Mouse (Mus musculus) embryonic fibroblast, embryonic 13.5 days (primary cell): ENCODE measurements around the gene Psmb3. TPM values are rescaled to one million over a fixed set of nuclear protein-coding genes. Genes with fewer than 3 reads are reported as not detected.
A peak's percentile ranks its signal among the peaks of the same experiment; 100 is the strongest.

Experiments
- H3K27ac ChIP-seq: 2 replicates; pipeline ENCODE4 v1.5.1; 2012; ENCODE audit warnings: low read length, control low read depth, inconsistent platforms; ENCODE audit not compliant: insufficient read depth
- H3K4me1 ChIP-seq: 2 replicates; pipeline ENCODE4 v1.6.1; 2011; ENCODE audit warnings: low read length; ENCODE audit not compliant: control insufficient read depth, insufficient read depth
- H3K4me3 ChIP-seq: 2 replicates; pipeline ENCODE4 v1.5.1; 2011; ENCODE audit warnings: mild to moderate bottlenecking, control low read depth, low read length; ENCODE audit not compliant: insufficient read depth
- CTCF ChIP-seq: IDR thresholded peaks from 2 replicates; pipeline ENCODE4 v1.5.1; 2011; ENCODE audit warnings: mild to moderate bottlenecking, control low read depth, low read length, moderate library complexity, borderline replicate concordance; ENCODE audit not compliant: insufficient read depth
- POLR2A ChIP-seq: IDR thresholded peaks from 2 replicates; pipeline ENCODE4 v1.6.1; 2011; ENCODE audit warnings: low read depth, mild to moderate bottlenecking, control low read depth, low read length, moderate library complexity
- polyA plus RNA-seq: library from polyadenylated mRNA; stranded (reverse); fragments of >200 nt; gene quantifications from 2 replicates; pipeline ENCODE4 v1.2.4, GENCODE M21; 2011; ENCODE audit warnings: low read depth; ENCODE audit not compliant: missing spikeins, insufficient read length

The Psmb3 gene
- polyA plus RNA-seq, 1 experiment, result 229 TPM

DNA sequence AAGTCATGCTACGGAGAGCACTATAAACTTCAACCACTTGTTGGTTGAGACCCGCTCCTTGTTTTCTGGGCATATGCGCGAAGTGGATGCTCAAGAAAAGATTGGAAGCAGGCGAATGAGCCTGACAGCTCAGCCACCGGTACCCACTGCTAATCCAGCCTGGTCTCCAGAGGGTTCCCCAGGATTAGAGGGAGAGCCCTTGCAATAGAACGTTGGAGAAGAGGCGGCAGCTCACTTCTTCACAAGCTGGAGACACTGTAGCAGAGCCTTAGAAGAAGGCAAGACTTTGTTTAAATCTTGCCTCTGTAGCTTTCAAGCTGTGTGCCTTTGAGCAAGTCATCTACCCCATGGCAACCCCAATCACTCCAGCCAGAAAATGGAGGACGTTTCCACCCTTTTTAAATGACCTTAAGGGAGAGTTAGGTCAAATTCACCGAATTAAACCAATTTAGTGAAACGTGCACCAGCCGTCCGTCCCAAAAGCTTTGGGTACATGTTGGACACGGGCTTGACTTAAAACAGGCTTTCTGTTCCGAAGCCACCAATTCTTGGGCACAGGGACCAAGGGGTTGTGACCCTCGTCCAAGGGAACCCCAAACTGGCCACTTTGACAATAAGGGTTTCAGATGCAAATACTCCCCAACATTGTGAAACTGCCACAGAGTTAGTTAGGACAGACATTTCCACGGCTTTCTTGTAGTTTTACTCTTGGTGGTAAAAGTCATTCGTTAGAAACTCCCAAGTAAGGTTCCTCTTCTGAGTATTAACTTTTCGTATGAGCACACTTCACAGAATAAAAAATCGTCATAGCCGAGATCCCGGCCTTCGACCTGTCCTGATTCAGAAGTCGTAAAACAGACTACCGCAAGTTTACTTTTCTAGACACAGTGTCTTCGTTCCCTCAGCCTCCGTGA is 42.2 kb upstream of the Psmb3 start:
- Histone ChIP-seq H3K27ac (no peak overlapping the region; the same call in 1 of the 2 replicates), H3K4me1 (peaks cover 6% of the 10 kb centered on the region), H3K4me3 (peak overlapping the region; percentile 63)
- TF ChIP-seq POLR2A (no peak; the same call in 1 of the 2 replicates), CTCF (no peak)

GRCm38 (mm10) chr11:97661648-97662133 is 41.5 kb upstream of the Psmb3 start:
- H3K4me3 ChIP-seq, result peak overlapping the region; percentile 6
- peaks cover 6% of the 10 kb centered on the region for H3K4me1 ChIP-seq
- no peak overlapping the region for H3K27ac ChIP-seq
- TF ChIP-seq CTCF, result no peak
- TF ChIP-seq POLR2A, result no peak

- H3K27ac ChIP-seq, result no peak overlapping the region
- H3K4me1 ChIP-seq, result peaks cover 6% of the 10 kb centered on the region; the same call in 1 of the 2 replicates
- TF ChIP-seq POLR2A (no peak), CTCF (no peak)
- H3K4me3 ChIP-seq, result peak overlapping the region; percentile 42
These were observed 40.8 kb upstream of the Psmb3 start for GRCm38 (mm10) chr11:97662207-97662892.

- TF ChIP-seq POLR2A, result 0 out of 2 replicates have a peak, but pooled peaks have one; percentile 25
- TF ChIP-seq CTCF, result no peak
- Histone ChIP-seq H3K27ac (no peak within 1 kb of the TSS), H3K4me1 (peaks cover 6% of the 10 kb centered on the region; the same call in 1 of the 2 replicates), H3K4me3 (peak within 1 kb of the TSS; percentile 61)
These were observed 40.2 kb upstream of the Psmb3 start, which contains the start of gene Mllt6 for GRCm38 (mm10) chr11:97662893-97663527. TSS of gene Mllt6 (plus strand) at chr11:97663414.

- Histone ChIP-seq H3K27ac (no peak overlapping the region), H3K4me1 (peaks cover 6% of the 10 kb centered on the region; the same call in 1 of the 2 replicates), H3K4me3 (peak overlapping the region; percentile 61)
- TF ChIP-seq CTCF (no peak), POLR2A (no peak)
These were observed 39.5 kb upstream of the Psmb3 start for GRCm38 (mm10) chr11:97663528-97664338.

GRCm38 (mm10) chr11:97664339-97664665 is 38.9 kb upstream of the Psmb3 start:
- no peak for TF ChIP-seq POLR2A
- no peak for TF ChIP-seq CTCF
- peaks cover 6% of the 10 kb centered on the region; the same call in 1 of the 2 replicates for H3K4me1 ChIP-seq
- no peak overlapping the region for H3K27ac ChIP-seq
- H3K4me3 ChIP-seq, result peak overlapping the region; percentile 61

DNA sequence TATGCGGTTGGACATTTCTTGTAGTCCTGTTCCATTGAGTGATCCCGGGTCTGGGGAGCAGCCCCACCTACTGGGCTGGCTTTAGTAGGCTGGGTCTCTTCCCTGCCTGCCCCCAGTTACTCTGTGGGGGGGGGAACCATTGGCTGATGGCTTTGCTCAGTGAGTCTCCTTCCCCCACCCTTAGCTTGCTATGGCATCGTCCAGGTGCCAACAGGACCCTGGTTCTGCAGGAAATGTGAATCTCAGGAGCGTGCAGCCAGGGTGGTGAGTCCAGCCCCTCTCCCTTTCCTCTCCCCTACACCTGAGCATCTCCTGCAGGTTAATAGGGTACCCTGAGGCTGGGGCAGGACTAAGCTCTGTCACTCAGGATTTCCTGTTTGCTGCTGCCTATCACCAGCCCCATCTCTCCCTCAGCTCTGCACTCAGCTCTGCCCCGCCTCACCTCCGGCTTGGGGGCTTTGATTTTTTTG is 38.4 kb upstream of the Psmb3 start:
- Histone ChIP-seq H3K4me1 (peaks cover 6% of the 10 kb centered on the region; the same call in 1 of the 2 replicates), H3K27ac (no peak overlapping the region), H3K4me3 (0 out of 2 replicates have a peak overlapping the region, but pooled peaks have one; percentile 61)
- no peak for TF ChIP-seq CTCF
- TF ChIP-seq POLR2A, result no peak

DNA sequence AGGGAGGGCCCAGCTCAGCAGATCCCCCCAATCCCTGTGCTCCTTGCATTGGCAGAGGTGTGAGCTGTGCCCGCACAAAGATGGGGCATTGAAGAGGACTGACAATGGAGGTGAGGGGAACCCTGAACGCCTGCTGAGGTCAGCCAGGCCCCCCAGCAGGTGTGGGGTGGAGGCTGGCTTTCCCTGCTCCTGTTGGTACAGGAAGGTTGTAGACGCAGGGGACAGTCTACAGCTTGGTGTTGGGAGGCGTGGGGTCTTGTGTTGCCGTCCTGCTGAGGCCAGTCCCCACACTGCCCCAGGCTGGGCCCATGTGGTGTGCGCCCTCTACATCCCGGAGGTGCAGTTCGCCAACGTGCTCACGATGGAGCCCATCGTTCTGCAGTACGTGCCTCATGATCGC is 37.8 kb upstream of the Psmb3 start:
- H3K27ac ChIP-seq, result no peak overlapping the region
- H3K4me3 ChIP-seq, result no peak overlapping the region
- TF ChIP-seq POLR2A (no peak), CTCF (no peak)
- H3K4me1 ChIP-seq, result peaks cover 6% of the 10 kb centered on the region; the same call in 1 of the 2 replicates

DNA sequence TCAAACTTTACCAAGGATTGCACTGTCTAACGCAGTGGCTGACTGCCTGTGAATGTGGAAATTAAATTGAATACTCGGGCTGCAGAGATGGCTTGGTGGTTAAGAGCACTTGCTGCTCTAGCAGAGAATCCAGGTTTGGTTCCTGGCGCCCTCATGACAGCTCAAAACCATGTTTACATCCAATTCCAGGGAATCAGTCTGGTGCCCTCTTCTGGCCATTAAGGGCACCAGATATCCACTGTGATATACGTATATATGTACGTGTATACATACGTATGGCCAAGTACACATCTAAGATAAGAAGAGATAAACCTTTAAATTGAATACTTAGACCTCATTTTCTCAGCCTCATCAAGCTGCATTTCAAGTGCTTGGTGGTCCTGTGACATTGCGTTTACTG is 37.0 kb upstream of the Psmb3 start:
- Histone ChIP-seq H3K4me1 (peaks cover 3% of the 10 kb centered on the region; the same call in 1 of the 2 replicates), H3K27ac (no peak overlapping the region), H3K4me3 (no peak overlapping the region)
- TF ChIP-seq POLR2A (no peak), CTCF (no peak)
